Mouse (Mus musculus) 3T3-L1 (cell line): Measurements from ENCODE around the gene Eif4h.

ENCODE experiments used
- DNase-seq: peaks from one replicate; pipeline ENCODE4 v3.0.0-alpha.2; 2015; ENCODE audit warnings: low read depth, low spot score

The Eif4h gene

DNA sequence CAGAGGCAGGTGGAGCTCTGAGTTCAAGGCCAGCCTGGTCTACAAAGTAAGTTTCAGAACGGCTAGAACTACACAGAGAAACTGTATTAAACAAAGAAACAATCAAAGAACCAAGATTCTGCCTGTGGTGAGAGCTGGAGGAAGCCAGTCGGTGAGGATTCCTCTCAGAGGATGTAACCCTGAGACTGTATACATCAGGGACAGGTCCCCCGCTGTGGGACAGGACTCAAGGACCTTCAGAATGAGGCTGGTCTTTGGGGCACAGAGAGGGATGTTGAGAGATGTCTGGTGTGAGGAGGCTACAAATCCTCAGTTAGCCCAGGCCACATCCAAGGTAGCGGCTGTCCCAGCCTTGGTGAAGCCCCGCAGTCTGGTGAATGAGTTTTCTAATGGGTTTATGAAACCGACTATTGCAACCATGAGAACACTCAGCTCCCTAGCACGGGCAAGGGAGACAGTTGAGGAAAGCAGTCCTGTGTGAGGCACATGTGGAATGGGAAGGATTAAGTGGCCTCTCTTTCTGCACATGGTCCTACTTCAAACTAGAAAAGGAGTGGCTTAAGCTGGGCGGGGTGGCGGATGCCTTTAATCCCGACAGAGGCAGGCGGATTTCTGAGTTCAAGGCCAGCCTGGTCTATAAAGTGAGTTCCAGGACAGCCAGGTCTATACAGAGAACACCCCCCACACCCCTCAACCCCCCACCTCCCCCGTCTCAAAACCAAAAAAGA lies 29.2 kb downstream of the Eif4h start:
- DNase-seq, result no peak

DNA sequence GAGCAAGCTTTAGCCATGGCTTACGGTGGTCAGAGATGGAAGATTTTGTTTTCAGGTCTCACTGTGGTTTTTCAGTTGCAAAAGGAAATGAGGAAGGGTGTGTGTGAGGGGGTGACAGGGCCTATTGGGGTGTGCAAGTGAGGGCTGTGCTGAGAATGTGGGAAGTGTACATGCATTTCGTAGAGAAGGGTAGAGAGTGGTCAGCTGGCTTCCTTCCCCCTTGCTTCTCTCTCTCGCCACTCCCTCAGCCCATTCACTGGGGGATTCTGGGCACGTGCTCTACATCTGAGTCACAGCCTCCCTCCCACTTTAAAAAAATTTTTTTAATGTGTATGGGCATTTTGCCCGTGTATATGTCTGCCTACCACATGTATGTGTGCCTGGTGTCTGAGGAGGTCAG lies 32.2 kb downstream of the Eif4h start:
- peak; percentile 65 for DNase-seq

DNA sequence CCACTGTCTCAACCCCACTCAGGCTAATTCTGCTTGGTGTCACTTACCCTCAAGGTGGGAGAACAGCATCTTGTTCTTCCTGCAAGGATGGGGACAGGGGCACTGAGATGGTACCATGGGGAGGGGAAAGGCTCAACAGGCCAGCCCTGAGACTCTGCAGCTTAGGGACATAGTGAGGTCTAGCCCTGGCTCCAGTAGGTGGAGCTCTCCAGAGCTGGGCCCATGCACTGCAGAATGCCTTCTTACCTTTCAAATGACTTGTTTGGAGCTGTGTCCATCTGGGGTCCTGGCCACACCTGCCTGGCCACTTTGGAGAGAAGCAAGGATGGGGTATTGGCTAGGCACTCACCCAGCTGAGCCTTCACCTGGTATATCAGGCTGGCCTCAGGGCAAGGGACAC lies 33.0 kb downstream of the Eif4h start:
- no peak for DNase-seq

DNA sequence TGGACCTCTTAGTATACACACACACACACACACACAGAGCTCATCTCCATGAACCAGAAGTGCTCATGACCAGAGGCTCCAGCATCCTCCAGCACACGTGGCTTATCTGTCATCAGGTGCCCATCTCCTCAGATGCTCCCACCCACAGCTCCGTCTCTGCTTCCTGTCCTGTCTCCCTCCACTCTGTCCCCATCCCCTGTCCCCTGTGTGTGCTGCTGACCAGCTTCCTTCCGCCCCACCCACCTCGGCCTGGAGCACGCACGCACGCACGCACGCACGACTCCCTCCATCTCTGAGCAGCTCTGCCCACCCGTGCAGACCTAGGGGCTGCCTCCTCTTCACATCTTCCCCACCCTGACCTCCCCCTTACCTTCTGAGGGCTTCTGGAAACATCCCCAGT lies 34.9 kb downstream of the Eif4h start:
- DNase-seq, result no peak

DNA sequence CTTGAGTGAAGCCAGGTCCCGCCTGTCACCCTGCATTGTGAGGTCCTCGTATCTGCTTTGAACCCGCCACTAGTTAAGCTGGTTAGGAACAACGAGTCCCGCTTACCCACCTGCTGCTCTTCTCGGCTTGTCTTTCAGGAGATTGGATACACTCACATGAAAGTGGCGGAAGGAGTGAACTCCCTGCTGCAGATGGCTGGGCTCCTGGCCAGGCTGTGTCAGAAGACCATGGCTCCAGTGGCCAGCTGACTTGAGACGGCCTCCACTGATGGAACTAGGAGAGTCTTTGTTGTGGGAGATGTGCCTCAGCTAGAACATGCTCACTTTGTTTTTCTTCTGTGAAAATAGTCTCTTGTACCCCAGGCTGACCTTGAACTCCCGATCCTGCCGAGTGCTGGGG lies 41.6 kb downstream of the Eif4h start:
- no peak for DNase-seq

DNA sequence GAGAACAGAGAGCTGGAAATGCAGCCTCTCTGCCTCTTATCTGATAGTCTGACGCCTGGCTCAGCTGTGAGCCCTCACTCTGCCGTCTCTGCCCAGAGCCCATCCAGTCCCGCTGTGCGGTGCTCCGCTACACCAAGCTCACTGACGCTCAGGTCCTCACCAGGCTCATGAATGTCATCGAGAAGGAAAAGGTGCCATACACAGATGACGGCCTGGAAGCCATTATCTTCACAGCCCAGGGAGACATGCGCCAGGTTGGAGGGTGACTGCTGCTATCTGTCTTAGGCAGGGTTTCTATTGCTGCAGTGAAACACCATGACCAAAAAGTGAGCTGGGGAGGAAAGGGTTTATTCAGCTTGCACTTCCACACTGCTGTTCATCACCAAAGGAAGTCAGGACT lies 46.2 kb downstream of the Eif4h start:
- DNase-seq, result no peak

DNA sequence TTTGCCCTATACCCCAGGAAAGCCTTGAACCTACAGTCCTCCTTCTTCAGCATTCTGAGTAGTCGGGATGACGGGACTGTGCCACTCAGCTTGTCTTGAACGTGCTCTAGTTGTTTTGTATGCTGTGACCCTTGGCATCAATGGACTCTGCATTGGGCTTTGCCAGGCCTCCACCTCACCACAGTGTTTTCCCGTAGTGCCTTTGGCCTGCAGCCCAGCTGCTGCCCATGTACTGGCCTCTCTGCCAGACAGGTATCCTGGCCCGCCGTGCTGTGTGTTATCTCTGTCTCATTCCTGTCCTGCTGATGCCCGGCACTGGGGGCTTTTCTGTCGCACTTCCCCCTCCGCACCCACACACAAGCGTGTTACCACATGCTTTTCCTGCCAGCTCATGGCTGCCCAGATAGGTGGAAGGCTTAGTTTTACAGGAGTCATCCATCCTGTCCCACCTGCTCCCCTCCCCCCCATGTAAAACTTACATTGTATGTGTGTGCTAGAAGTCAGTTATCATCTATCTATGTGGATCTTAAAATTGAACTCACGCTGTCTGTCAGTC lies 47.2 kb downstream of the Eif4h start:
- no peak for DNase-seq

DNA sequence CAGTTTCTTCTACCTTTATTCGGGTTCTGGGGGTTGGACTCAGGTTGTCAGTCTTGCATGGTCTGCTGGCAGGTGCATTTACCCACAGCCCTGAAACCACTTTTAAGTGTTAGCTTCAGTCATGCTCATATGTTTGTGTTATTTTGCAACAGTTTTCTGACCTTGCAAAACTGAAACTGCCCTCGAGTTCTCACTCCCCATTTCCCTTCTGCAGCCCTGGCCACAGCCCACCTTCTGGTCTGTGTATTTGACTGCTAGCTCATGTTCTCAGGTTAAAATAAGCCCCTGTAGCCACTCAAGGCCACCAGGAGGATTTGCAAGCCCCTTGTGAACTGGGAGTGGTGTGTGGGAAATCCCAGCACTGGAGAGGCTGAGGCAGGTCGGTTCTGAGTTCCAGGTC lies 49.4 kb downstream of the Eif4h start:
- no peak for DNase-seq

DNA sequence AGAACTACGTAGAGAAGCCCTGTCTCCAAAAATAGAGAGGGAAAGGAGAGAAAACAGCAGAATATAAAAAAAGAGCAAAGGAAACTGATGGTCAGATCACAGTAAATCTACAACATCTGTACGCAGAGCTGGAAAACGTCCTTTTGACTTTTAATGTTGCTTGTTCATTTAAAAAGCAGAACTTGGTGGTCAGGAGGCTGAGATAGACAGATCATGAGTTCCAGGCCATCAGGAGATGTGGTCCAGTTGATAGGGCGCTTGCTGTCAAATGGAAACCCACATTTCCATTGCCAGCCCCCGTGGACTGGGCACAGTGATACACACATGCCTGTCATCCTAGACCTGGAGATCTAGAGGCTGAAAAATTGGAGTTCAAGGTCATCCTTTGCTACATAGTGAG lies 54.5 kb downstream of the Eif4h start:
- DNase-seq, result no peak

DNA sequence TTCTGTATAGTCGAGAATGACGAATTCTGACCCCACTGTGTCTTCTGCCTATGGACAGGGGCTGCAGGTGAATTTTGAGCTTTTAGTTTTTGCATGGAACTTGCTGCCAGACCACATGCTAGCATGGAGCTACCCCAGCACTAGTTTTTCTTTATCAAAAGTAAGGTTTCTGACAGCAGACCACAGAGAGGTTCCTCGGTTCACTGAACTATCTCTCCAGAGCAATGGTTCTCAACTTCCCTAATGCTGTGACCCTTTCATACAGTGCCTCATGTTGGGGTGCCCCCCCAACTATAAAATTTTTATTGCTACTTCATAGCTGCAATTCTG lies 55.4 kb downstream of the Eif4h start:
- no peak for DNase-seq

DNA sequence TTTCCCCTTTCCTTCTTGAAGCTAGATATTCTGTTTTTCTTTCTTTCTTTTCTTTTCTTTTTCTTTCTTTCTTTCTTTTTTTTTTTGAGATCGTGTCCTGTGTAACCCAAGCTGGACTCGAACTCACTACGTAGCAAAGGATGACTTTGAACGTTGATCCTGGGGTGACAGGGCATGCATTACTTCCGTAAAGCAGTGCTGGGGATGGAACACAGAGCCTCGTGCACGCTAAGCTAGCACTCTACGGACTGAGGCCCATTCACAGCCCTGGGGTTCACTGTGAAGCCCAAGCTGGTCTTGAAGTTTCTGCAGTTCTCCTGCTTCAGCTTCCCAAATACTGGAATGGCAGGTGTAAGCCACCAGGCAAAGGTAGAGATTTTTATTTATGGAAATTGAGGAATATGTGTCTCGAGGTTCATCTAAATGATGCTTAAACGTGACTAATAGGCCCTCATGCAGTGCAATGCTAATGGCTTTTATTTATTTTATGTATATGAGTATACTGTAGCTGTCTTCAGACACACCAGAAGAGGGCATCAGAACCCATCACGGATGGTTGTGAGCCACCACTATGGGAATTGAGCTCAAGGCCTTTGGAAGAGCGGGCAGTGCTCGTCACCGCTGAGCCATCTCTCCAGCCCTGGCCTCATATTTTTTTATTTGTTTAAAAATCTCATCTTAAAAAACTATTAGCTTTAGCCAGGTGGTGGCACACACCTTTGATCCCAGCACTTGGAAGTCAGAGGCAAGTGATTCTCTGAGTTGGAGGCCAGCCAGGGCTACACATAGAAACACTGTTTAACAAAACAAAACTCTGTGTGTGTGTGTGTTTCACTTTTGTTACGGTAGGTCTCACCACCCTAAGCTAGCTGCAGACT lies 56.0 kb downstream of the Eif4h start:
- DNase-seq, result peak; percentile 56

DNA sequence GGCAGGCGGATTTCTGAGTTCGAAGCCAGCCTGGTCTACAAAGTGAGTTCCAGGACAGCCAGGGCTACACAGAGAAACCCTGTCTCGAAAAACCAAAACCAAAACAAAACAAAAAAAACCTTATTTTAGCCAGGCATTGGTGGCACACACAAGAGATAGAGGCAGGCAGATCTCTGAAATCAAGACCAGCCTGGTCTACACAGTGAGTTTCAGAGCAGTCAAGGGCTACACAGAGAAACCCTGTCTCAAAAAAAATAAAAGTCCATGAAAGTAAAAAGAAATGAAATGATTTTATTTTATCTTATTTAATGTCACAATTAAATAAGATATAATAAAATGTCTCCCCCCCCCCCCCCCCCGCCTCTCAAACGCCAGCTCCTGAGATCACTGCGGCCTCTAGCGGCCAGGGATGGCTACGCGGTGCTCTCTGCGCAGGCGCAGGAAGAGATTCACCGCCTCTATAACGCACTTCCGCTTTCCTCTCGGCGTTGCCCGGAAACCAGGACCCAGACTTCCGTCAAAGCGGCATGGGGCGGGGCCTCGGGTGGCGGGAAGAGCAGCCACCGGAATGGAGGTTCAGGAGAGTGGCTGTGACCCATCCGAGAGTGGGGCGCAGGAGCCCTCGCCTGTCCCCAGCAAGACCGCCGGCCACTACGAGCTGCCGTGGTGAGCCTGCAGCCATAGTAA lies 56.9 kb downstream of the Eif4h start:
- peak; percentile 98 for DNase-seq

DNA sequence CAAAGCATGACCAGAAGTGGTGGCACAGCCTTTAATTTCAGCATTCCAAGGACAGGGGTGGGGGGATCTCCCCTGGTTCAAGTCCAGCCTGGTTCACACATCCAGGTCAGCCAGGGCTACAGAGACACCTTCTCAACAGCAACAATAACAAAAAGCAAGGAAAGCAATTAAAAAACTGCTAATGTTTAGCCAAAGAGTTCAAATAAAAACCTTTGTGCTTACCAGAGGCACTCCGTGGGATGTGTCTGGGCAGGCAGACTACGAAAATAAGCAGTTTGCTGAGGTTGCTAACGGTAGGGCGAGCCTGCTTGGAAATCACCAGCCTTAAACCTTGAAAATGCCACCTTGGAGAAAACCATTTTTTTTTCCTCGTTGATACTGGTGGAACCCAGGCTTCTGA lies 58.1 kb downstream of the Eif4h start, which contains the start of gene Rfc2:
Rfc2 (plus strand) TSS at position 221 of the 400 bp plus-strand sequence.
- no peak for DNase-seq

DNA sequence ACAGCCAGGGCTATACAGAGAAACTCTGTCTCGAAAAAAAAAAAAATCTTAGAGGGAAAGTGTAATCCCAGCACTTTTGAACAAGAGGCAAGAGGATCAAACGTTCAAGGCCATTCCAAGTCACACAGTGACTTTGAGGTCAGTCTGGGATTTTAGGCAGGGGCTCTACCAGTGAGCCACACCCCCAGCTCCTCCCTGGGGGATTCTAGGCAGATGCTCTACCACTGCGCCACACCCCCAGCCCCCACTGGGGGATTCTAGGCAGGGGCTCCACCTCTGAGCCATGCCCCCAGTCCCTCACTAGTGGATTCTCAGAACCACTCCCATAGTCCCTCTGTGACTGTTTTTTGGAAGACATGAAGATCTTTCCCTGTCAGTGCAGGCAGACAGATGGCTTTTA lies 60.2 kb downstream of the Eif4h start:
- DNase-seq, result no peak

DNA sequence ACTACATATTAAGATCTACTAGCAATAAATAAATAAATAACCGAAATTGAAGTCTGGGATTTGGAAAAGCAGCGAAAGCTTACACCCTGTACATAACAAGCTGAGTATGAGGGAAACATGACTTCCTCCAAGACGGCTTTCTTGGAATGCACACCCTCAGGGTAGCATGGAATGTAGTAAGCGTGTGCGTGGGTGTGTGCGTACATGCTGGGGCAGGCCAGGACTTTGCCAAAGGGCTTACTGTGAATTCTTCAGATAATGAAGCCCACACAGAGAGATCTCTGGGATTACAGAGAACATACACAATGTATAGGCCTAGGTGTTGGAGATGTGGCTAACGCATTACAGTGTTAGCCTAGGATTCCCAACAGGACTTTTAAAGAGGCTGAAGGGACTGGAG lies 61.8 kb downstream of the Eif4h start:
- no peak for DNase-seq

DNA sequence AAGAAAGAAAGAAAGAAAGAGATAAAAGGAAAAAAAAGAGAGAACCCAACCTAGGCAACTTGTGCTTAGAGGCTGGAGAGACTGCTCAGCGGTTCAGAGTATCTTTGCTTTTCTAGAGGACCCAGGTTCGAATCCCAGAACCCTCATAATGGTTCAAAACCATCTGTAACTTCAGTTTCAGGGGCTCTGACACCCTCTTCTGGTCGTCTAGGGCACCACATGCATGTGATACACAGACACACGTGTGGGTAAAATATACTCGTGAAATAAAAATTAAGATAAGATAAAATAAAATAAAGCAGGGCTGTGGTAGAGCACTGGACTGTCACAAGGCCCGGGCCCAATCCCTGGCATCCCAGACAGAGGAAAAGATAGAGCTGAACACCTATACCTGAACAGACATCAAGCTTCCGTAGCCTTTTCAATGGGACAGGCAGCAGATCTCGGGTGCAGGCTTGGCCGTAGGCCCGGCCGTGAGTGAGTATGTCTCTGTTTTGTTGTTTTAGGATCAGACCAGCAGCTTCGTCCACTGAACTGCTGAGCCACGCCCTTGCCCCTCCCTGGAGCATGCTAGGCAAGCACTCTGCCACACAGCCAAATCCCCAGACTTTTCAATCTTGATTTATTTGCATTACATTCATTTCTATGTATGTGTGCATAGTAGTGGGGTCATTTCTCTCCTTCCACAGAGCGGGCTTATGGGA lies 62.6 kb downstream of the Eif4h start:
- peak; percentile 25 for DNase-seq

DNA sequence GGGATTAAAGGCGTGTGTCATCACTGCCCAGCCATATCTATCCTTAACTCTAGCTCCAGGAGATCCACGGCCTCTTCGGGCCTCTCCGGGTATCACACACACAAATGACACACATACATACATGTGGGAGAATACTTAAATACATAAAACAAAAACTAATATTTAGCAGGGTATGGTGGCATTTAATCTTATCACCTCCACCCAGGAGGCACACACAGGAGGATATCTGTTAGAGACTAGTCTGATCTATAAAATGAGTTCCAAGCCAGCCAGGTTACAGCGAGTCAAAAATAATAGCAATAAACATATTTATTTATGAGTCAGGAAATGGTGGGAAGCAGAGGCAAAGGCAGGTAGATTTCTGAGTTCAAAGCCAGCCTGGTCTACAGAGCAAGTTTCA lies 63.5 kb downstream of the Eif4h start:
- DNase-seq, result no peak

DNA sequence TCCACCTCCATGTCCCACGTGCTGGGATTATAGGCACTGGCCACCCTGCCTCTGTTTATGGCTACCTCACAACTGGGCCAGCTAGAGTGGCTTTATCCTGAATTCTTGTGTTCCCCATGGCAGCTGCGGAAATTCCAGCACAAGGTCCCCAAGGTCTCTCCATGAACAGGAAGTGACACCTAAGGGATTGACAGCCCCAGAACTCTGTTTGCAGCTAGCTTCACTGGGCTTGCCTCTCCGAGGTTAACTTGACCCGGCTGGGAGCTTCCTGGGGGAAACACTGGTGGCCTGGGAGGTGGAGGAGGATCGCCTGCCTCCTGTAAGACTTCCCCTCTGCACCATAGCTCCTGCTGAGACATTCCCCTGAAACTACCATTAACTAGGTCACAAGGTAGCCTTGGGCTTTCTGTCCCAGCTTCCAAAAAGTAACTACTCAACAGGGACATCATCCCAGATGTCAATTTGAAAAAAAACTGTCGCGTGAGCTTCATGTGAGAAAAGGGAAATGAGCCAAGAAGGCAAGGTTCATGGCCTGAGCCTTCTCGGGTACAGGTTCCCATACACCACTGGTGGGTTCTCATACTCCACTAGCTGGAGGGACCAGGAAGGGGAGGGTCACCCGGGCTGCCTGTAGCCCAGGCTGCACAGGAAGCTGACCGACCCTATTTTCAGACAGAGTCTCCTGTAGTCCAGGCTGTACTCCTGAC lies 66.6 kb downstream of the Eif4h start:
- DNase-seq, result no peak

DNA sequence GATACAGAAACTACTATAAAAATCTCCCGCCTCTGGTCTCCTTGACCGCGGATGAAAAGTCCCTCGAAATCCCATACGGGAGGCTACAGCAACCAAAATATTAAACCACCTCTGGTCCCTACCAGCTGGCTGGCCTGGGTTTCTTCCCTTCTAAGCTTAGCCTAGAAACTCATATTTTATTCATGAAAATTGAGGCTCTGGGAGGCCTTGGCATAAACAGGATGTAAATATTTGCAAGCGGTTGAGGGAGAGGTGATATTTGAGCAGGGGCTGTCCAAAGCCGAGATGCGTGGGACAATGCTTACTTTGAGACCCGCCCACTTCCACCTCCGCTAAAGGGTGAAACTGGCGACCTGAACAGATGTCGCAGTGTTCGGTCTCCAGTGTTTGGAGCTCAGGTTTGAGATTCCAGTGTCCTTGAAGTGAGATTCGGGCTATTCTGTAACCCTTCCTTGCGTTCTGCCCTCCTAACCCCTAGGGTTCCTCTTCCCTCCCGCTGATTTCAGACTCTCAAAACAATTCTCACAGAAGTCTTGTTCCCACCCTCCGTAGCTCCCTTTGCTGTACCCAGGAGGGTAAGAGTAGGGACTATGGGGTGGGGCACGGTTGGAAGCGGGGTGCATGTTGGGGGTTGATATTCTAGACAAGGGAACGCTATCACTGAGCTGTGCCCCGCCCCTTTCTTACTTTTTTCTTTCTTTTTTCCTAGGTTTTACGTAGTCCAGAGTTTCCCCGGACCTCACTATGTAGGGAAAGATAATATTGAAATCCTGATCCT lies 67.4 kb downstream of the Eif4h start:
- peak; percentile 61 for DNase-seq
